Mouse (Mus musculus) C2C12 (cell line): ENCODE measurements around the gene Gemin5. TPM values are rescaled to one million over a fixed set of nuclear protein-coding genes. Genes with fewer than 3 reads are reported as not detected.

ENCODE experiments used
- H3K27me3 ChIP-seq: one replicate; pipeline ENCODE4 v1.6.1; 2011; ENCODE audit not compliant: control insufficient read depth, insufficient read depth, insufficient read length
- H3K36me3 ChIP-seq: one replicate; pipeline ENCODE4 v1.6.1; 2011; ENCODE audit not compliant: control insufficient read depth, insufficient read depth
- H3K4me3 ChIP-seq: one replicate; pipeline ENCODE4 v1.5.1; 2011; ENCODE audit warnings: mild to moderate bottlenecking, control low read depth; ENCODE audit not compliant: poor library complexity, insufficient read depth, severe bottlenecking
- H3K79me2 ChIP-seq: one replicate; pipeline ENCODE4 v1.6.1; 2011; ENCODE audit not compliant: control insufficient read depth, insufficient read depth
- H3K79me3 ChIP-seq: one replicate; pipeline ENCODE4 v1.6.1; 2011; ENCODE audit warnings: low read depth, control low read depth
- H3ac ChIP-seq: one replicate; pipeline ENCODE3; 2011; ENCODE audit warnings: low read depth; ENCODE audit not compliant: control insufficient read depth, insufficient read length
- CEBPB ChIP-seq: IDR thresholded peaks from one replicate; pipeline ENCODE4 v1.6.1; 2011; ENCODE audit warnings: low read depth, mild to moderate bottlenecking, control low read depth, moderate library complexity
- CTCF ChIP-seq: IDR thresholded peaks from one replicate; pipeline ENCODE4 v1.5.1; 2011; ENCODE audit not compliant: control insufficient read depth, insufficient read depth, insufficient read length
- FOSL1 ChIP-seq: IDR thresholded peaks from one replicate; pipeline ENCODE4 v1.8.0; 2011; ENCODE audit warnings: mild to moderate bottlenecking, low read length; ENCODE audit not compliant: poor library complexity, insufficient read depth, severe bottlenecking
- MAX ChIP-seq: IDR thresholded peaks from one replicate; pipeline ENCODE4 v1.6.1; 2011; ENCODE audit warnings: mild to moderate bottlenecking, control low read depth
- MYOD1 ChIP-seq: IDR thresholded peaks from one replicate; pipeline ENCODE4 v1.6.1; 2011; ENCODE audit warnings: low read depth; ENCODE audit not compliant: control insufficient read depth, insufficient read length
- MYOG ChIP-seq: IDR thresholded peaks from one replicate; pipeline ENCODE4 v1.6.1; 2011; ENCODE audit not compliant: control insufficient read depth, insufficient read length; ENCODE audit errors: extremely low read depth
- USF1 ChIP-seq: IDR thresholded peaks from one replicate; pipeline ENCODE4 v1.6.1; 2011; ENCODE audit warnings: low read depth, mild to moderate bottlenecking, control low read depth, moderate library complexity
- polyA plus RNA-seq: library from polyadenylated mRNA; unstranded; fragments of >200 nt; fragmentation: generic; extraction: Trizol; gene quantifications from one replicate; pipeline ENCODE4 v1.2.1, GENCODE M21; 2012; ENCODE audit warnings: missing spikeins

The Gemin5 gene
- polyA plus RNA-seq, 1 experiment = 26.7 TPM

- TF ChIP-seq USF1 (peak; percentile 93), FOSL1 (no peak)
- Histone ChIP-seq H3K4me3 (no peak within 1 kb of the TSS), H3K27me3 (no peaks in the 10 kb centered on the region), H3K79me2 (no peaks in the 10 kb centered on the region), H3K36me3 (no peaks in the 10 kb centered on the region), H3ac (peak within 1 kb of the TSS; percentile 47), H3K79me3 (no peaks in the 10 kb centered on the region)
These were observed 75.3 kb downstream of the Gemin5 start, which contains the start of gene Gm12248 for GRCm38 (mm10) chr11:58093021-58093528. Gene Gm12248, minus strand, starts transcription at chr11:58093134.

GRCm38 (mm10) chr11:58092541-58092940 is 75.8 kb downstream of the Gemin5 start:
- TF ChIP-seq USF1 (no peak), MYOG (no peak)
- no peaks in the 10 kb centered on the region for H3K79me2 ChIP-seq
- H3K27me3 ChIP-seq = no peaks in the 10 kb centered on the region
- peak overlapping the region; percentile 47 for H3ac ChIP-seq
- no peaks in the 10 kb centered on the region for H3K79me3 ChIP-seq
- no peak overlapping the region for H3K4me3 ChIP-seq
- H3K36me3 ChIP-seq = no peaks in the 10 kb centered on the region

- Histone ChIP-seq H3K27me3 (no peaks in the 10 kb centered on the region), H3K36me3 (no peaks in the 10 kb centered on the region), H3K79me2 (no peaks in the 10 kb centered on the region), H3K79me3 (no peaks in the 10 kb centered on the region), H3K4me3 (no peak overlapping the region), H3ac (no peak overlapping the region)
- TF ChIP-seq MYOG = no peak
- no peak for TF ChIP-seq CTCF
- no peak for TF ChIP-seq CEBPB
- TF ChIP-seq MYOD1 = no peak
- TF ChIP-seq USF1 = no peak
- no peak for TF ChIP-seq MAX
- TF ChIP-seq FOSL1 = no peak
These were observed 86.6 kb downstream of the Gemin5 start for GRCm38 (mm10) chr11:58081716-58082115.

- no peak overlapping the region for H3K4me3 ChIP-seq
- no peak for TF ChIP-seq CTCF
- TF ChIP-seq USF1 = no peak
- no peak for TF ChIP-seq MYOD1
- TF ChIP-seq CEBPB = no peak
- TF ChIP-seq MYOG = no peak
- no peak for TF ChIP-seq MAX
- no peak for TF ChIP-seq FOSL1
- H3K79me2 ChIP-seq = no peaks in the 10 kb centered on the region
- no peaks in the 10 kb centered on the region for H3K27me3 ChIP-seq
- no peak overlapping the region for H3ac ChIP-seq
- no peaks in the 10 kb centered on the region for H3K36me3 ChIP-seq
- H3K79me3 ChIP-seq = no peaks in the 10 kb centered on the region
These were observed 91.1 kb downstream of the Gemin5 start for GRCm38 (mm10) chr11:58077270-58077669.

- H3ac ChIP-seq = no peak overlapping the region
- no peak overlapping the region for H3K4me3 ChIP-seq
- no peaks in the 10 kb centered on the region for H3K27me3 ChIP-seq
- H3K79me3 ChIP-seq = no peaks in the 10 kb centered on the region
- H3K36me3 ChIP-seq = no peaks in the 10 kb centered on the region
- peak; percentile 9 for TF ChIP-seq CEBPB
- TF ChIP-seq CTCF = no peak
- H3K79me2 ChIP-seq = no peaks in the 10 kb centered on the region
These were observed 95.4 kb downstream of the Gemin5 start for GRCm38 (mm10) chr11:58072978-58073377.

Other genes starting within 250 kb of the Gemin5 start
- gene Larp1, start 159.5 kb downstream of the Gemin5 start, polyA plus RNA-seq = 59.4 TPM
- gene Gm12248, start 75.4 kb downstream of the Gemin5 start, polyA plus RNA-seq = 0.04 TPM
- gene Cnot8, start 64.4 kb downstream of the Gemin5 start, polyA plus RNA-seq = 44.6 TPM
- 106 TPM for gene Mrpl22, start 3.1 kb upstream of the Gemin5 start, polyA plus RNA-seq
- gene Igtp, start 31.0 kb upstream of the Gemin5 start, polyA plus RNA-seq = 0.12 TPM
- 0.01 TPM for gene Irgm2, start 31.1 kb upstream of the Gemin5 start, polyA plus RNA-seq
- 0.01 TPM for gene 4930438A08Rik, start 106.3 kb upstream of the Gemin5 start, polyA plus RNA-seq
- 6.8 TPM for gene Zfp692, start 138.5 kb upstream of the Gemin5 start, polyA plus RNA-seq
- 12.5 TPM for gene Zfp672, start 161.8 kb upstream of the Gemin5 start, polyA plus RNA-seq
- gene Sh3bp5l, start 162.2 kb upstream of the Gemin5 start, polyA plus RNA-seq = 30.8 TPM
- gene Lypd8, start 210.5 kb upstream of the Gemin5 start, polyA plus RNA-seq = not detected